Mouse (Mus musculus) T-helper 2 cell (primary cell): ENCODE measurements at regions not wholly inside any gene's neighbourhood (a gene's known extent, or its start where the extent isn't known, plus 50 kb on each side); places are given as distances from the start of the nearest gene placed in this dataset.

Experiments
- in situ Hi-C: fragments of 300-600 bp; cut with MboI, MseI; formaldehyde crosslinking; loops from one replicate; pipeline ENCODE4 v1.15.1; 2025; ENCODE audit warnings: high pct_unique_total_duplicates

DNA sequence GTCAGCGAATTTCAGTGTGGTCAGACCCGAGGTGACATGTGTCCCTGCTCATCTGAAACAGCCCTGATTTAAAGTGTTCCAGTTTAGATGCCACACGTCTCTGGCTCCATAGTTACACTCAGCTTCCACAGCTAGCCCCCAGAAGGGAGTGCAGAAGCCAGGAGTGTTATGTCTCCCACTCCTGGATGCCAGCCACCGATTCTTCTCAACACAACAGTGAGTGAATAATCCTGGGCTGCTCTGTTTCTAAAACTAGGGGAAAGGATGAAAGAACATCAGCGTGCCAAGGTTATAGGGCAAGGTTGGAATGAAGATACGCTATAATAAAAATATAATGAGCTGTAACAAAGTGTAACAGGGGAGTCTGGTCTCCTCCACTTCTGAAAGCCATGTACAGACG, 51.5 kb upstream of the Stmnd1 start:
- in situ Hi-C loops: no loop called here

DNA sequence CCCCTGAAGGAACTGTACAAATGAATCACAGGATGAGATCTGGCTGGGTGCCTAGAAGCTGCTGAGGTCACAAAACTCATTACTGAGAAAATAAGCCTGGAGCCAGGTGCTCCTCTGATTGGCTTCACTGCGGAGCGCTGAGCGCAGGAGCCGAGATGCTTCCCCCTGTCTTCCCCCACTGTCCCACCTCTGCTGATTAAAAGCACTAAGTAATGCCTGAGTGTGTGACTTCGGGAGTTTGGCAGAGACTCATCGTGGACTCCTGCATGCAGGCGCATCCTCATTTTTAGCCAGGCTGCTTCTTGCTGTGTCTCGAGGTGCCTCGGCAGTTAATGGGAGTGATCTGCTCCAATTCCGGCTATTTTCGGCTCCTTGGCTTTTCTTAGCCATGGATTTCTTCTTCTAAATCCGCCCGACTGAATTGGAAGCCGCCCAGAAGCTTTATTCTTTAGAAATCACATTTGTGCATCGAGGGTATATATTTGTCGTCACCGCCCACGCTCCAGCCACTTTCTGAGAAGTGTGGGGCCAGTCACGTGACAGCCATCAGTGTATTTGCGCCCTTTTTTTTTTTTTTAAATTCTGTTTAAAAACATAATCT, 55.3 kb upstream of the Stmnd1 start:
- in situ Hi-C loops: no loop called here

DNA sequence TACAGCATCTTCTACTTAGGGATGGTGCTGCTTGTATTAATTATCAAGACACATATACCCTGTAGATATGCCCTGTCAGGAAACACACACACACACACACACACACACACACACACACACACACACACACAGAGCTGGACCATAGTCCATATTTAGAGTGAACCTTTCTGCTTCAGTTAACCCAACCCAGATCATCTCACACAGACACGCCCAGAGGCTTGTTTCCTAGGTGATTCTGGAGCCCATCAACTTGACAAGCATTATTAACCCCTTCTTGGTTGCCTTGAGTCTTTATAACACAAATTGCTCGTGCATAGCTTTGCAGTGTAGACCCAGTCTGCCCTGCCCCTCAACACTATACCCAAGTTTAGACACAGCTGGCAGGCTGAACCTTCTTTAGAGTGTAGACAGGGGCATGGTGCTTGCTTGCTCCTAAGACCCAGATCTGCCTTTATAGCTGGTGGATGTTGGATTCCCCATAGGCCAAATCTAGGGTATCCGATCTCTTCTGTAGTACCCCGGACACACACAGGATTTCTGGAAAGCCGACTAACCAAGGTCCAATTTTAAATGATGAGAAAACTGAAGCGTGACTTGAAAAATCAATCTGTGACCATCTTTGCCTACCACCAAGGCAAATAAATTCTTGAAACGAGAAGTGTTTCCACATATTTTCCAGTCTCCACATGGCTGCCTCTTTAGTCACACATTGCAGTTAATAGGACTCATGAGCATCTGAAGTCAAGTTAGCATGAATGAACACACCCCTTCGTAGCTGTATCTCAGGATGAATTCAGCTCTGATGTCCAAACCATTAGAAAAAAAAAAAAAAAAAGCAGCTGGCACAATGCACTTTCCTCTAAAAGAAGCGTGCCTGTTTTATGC, 56.3 kb upstream of the Stmnd1 start:
- in situ Hi-C loops: no loop called here

GRCm38 (mm10) chr13:46203551-46203950, 70.0 kb upstream of the Stmnd1 start:
- in situ Hi-C loops: loop anchor here (10.0 kb wide), 1 partner anchor 1819 kb away; no protein-coding TSS in a partner anchor

- in situ Hi-C loops: loop anchor here (10.0 kb wide), 1 partner anchor 1818 kb away; no protein-coding TSS in a partner anchor
Measured at GRCm38 (mm10) chr13:46202586-46202985, 70.9 kb upstream of the Stmnd1 start.

DNA sequence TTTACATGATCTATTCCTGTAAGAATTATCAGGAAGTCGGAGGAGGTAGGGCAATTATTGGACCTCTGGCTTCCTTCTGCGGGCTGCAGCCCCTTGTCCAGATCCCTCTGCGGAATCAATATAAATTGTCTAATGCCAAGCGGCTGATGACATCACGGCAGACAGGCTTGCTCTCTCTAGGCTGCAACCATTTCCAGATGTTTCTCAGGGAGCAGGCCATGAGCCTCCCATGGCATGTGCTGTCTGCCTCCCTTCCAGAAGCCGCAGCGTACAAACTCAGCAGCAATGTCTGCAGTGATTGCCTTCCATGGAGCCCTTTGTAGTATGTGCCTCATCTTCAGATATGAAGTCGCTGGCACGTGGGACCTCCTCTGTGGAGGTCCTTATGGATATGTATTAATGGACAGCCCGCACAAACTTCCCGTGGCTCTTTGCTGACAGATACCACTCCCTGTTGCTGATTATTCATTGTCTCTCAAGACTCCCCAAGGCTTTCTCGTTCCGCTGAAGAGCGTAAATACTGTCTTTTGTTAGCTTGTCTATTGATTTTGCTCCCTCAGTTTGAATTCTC, 72.4 kb upstream of the Stmnd1 start:
- in situ Hi-C loops: loop anchor here (10.0 kb wide), 1 partner anchor 1816 kb away; no protein-coding TSS in a partner anchor

DNA sequence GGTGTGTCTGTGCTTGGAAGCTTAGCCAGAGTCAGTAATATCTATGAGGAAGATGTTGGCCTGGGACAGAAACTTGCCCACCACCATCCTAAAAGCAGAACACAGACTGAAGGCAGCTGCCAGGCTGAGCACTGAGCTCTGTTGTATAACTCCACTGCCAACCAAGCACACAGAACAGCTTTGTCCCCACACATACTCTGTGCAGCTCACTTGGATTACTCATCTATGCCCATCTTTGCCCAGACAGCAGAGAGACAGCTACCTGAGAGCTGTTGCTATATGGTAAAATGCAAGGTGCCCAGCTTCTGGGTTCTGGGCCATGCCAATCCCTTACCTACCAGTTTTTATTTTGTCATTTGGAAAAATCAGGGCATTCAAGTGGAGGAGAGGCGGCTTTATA, 80.4 kb upstream of the Stmnd1 start:
- in situ Hi-C loops: no loop called here

DNA sequence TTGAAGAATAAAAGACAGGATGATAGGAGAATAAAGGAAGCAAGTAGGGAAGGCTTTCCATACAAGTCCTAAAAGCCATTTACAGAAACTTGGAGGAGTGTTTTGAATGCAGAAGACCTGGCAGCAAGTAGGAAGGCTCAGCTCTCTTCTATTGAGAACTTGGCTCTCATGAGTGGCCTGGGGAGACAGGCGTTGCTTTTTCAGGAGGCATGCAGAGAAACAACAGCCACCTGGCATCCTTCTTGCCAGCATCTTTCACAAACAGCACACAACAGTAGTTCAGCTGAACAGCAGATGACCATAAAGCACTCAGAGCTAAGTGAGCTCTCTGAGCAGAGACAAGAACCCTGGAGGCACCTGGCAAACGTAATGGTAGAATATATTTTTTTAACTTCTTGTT, 83.8 kb upstream of the Stmnd1 start:
- in situ Hi-C loops: no loop called here

- in situ Hi-C loops: no loop called here
Measured at GRCm38 (mm10) chr13:46182851-46183250, 90.7 kb upstream of the Stmnd1 start.

GRCm38 (mm10) chr13:46180606-46181133, 92.9 kb upstream of the Stmnd1 start:
- in situ Hi-C loops: no loop called here

DNA sequence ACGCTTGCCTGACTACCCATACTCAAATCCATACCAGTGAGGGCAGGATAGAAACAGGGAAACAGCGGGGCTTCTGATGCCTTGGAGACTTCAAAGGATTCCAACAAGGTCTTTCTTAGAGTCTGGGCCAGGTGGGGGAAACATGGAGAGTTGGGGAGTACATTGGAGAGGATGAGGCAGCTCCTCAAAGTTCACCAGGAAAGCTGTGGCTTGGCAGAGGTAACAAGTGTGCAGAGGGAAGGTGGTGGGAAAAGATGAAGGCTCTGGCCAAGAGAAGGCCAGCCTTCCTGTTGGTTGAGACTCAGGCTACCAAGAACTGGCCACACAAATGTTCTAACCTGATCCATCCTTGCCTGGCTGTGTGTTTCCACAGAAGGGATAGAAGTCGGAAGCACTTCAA, 93.6 kb upstream of the Stmnd1 start:
- in situ Hi-C loops: no loop called here

GRCm38 (mm10) chr13:46173103-46173502, 100.4 kb upstream of the Stmnd1 start:
- in situ Hi-C loops: no loop called here

- in situ Hi-C loops: no loop called here
Measured at GRCm38 (mm10) chr13:46162025-46162374, 111.5 kb upstream of the Stmnd1 start.

- in situ Hi-C loops: no loop called here
Measured at GRCm38 (mm10) chr13:46161261-46162024, 112.1 kb upstream of the Stmnd1 start.

GRCm38 (mm10) chr13:46159354-46159753, 114.2 kb upstream of the Stmnd1 start:
- in situ Hi-C loops: no loop called here

DNA sequence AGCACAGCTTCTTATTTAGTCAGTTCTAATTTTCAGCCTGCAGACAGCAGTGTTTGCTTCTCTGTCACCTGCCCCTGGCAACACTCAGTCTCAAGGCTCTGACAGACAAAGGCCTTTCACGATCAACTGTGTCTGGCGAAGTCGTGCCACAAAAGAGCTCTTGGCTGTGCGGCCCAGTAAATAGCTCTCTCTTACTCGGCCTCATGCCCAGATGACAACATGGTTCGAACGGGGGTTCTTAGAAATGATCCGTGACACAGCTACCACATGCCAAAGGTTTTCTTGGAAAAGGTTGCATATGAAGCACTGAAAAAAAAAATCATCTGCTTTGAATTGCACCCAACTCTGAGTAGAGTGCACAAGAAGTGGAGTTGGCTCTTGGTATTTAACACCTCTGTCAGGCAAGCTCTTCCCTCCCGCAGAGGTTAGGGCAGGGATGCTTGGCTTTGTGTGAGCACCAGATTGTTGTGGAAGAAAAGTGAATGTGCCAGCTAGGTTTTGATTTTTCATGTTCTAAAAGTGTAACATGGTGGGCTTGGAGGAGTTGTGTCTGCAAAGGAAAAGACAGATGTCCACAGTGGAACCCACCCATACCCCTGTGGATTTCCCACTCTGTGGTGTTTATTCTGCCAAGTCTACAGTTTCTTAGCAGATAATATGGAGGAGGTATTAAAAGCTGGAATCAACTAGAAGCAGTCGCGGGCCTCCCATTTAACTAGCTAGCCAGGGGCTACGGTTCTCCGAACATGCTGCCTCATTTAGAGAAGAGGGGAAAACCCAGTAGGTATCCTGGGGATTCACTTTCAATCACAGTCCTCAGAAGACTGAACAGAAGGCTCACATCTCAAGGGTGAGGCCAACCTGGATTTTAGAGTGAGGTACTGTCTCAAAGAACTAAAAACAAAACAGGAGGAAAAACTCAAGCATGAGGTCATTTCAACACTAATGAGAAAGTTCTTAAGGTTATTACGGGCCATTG, 120.0 kb upstream of the Stmnd1 start:
- in situ Hi-C loops: no loop called here

DNA sequence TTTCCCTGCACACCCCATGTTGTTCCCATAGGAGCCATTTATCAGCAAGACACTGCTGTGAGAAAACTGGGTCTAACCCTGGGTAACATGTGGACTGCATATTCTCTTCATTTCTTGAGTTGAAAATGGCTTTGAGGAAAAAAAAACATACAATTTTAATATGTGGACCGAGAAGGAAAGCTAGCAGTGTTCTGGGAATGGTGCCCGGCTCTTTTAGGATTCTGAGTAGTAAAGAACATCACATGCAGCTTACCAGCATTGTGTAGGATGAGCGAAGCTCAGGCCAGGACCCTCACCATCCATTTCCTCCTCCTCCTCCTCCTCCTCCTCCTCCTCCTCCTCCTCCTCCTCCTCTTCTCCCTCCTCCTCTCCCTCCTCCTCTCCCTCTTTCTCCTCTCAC, 133.5 kb upstream of the Stmnd1 start:
- in situ Hi-C loops: no loop called here

GRCm38 (mm10) chr13:46139251-46139650, 134.3 kb upstream of the Stmnd1 start:
- in situ Hi-C loops: loop anchor here (10.0 kb wide), 1 partner anchor 144 kb away; no protein-coding TSS in a partner anchor

- in situ Hi-C loops: loop anchor here (10.0 kb wide), 1 partner anchor 141 kb away; no protein-coding TSS in a partner anchor
Measured at GRCm38 (mm10) chr13:46135411-46135810, 138.1 kb upstream of the Stmnd1 start.

DNA sequence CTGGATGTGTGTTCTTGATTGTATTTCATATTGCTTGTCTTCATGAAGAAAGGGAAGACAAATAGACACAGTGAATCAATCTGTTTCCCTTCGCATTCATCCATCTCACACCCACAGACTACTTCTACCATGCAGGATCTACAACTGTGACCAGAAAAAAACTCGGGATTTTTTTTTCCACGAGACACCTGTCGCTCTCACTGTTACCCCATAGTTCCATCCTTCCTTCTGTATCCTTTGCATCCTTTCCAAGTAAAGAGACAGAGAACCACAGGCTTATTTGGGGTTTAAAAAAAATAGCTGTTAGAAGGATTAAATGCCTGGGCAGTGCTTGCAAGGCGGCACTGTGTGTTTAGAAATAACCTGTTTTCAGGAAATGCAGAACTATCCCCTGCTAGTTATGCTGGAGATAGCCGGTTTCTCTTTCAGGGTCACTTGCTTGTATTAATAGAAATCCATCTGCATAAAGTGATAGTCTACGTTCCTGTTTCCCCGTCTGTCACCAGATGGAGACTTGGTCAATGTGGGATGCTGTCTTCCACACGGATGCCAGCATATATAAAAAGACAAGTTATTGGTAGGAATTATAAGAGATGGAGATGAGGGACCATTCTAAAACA, 144.2 kb upstream of the Stmnd1 start:
- in situ Hi-C loops: no loop called here
